13 mouse cellular contexts compared by ENCODE assay signal in the genomic region with DNA sequence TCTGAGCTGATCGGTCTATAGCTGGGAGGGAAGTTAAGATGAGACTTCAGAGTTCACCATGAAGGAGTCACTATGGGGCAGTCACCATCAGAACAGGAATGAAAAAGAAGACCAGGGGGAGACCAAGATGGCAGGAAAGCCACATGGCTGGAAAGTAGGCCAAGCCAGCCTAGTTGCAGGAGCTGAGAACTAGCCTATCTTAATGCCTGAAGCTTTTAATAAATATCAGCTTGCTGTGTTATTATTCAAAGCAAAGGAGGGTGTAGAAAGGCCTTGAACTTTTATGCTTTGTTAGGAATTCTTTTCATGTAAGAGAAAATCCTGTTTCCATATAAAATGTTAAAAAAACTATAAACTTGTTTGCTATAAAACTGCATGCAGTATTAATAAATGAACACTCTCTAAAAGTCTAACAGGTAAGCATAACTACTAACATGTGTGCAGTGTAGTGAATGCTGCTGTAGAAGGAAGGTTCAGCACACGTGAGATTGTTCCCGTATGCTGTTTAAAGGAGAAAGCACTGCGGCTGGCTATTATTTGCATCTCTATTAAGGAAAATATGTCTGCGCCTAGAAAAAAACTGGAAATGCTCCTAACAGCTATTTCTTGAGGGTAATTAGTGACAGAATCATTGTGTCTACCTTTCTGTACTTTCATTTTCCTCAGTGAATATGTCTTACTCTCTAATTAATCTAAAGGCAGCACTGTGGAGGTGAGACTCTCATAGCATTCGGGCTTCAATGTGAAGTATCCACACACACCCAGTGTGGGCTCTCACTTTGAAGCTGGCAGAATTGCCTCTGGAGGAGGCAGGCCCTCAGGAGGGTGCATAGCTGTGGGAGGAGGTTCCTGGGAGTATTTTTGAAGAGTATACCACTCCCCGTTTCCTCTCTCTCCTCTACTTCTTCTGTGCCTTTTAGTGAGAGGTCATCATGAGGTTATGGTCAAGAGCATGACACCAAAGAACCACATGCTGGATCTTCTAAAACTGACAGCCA.
"Had no signal": no experiment of that assay in that cellular context is flagged by ENCODE, and none has a peak within 500 bp of the region (broad histone marks: within the 10 kb centered on the region; RNA-seq: fewer than 3 reads in every experiment).

No protein-coding gene starts in this region.

- H3K4me2 ChIP-seq: liver, embryonic 11.5 days; liver, embryonic 15.5 days; lung, embryonic 14.5 days; midbrain, embryonic 13.5 days; neural tube, embryonic 15.5 days had no signal

- H3K27me3 ChIP-seq: liver, embryonic 15.5 days; midbrain, embryonic 13.5 days; neural tube, embryonic 15.5 days had no signal

- H3K4me3 ChIP-seq: liver, embryonic 15.5 days; midbrain, embryonic 13.5 days; myocyte; neural tube, embryonic 15.5 days had no signal

- H3K4me1 ChIP-seq: liver, embryonic 15.5 days; midbrain, embryonic 13.5 days; neural tube, embryonic 15.5 days had no signal

- H3K9ac ChIP-seq: liver, embryonic 15.5 days; lung, embryonic 14.5 days; midbrain, embryonic 13.5 days; neural tube, embryonic 15.5 days had no signal

- H3K36me3 ChIP-seq: liver, embryonic 15.5 days had no signal

- DNase-seq: kidney, adult 11 months; kidney, postnatal 10 days; left cerebral cortex, postnatal 4 days; lung, embryonic 14.5 days; lung, postnatal 14 days; right cerebral cortex, adult 18-20 months; right cerebral cortex, postnatal 25 days; thymus, postnatal 4 days had no signal

- ATAC-seq: midbrain, embryonic 13.5 days had no signal

- H3K9me3 ChIP-seq: liver, embryonic 15.5 days; midbrain, embryonic 13.5 days; neural tube, embryonic 15.5 days had no signal

- H3K27ac ChIP-seq: liver, embryonic 15.5 days; midbrain, embryonic 13.5 days; neural tube, embryonic 15.5 days had no signal
